Mouse (Mus musculus): Measurements from ENCODE around the gene Lypd6. TPM values are rescaled to one million over a fixed set of nuclear protein-coding genes. Genes with fewer than 3 reads are reported as not detected.

Gene Lypd6
- polyA plus RNA-seq, 1 experiment: 9.0 TPM

DNA sequence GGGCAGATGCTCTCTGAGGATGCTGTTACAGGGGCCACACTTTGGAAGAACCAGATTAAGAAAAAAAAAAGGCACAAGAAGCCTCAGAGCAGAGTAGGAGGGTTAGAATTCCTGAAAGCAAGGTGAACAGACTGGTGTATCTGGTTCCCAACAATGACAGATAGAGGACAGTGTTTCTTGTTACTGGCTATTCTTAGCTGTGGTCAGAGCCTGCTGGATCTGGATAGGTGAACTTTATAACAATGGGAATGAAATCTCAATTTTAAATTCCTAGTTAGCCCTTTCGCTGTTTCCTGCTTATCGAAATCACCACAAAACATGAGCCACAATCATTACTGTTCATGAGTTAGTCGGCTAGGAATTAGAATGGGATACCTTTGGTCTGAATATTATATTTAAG is 93.8 kb downstream of the Lypd6 start:
- Histone ChIP-seq H3K4me3 (ENCODE audit: low read depth, low read length) (no peak overlapping the region), H3K27ac (ENCODE audit: insufficient read depth, low read length) (no peak overlapping the region), H3K4me1 (ENCODE audit: control insufficient read depth, insufficient read depth, low read length) (no peaks in the 10 kb centered on the region), H3K27me3 (ENCODE audit: control insufficient read depth, insufficient read depth, low read length, poor library complexity, severe bottlenecking) (no peaks in the 10 kb centered on the region), H3K36me3 (ENCODE audit: control insufficient read depth, insufficient read depth, low read length, poor library complexity, severe bottlenecking) (no peaks in the 10 kb centered on the region), H3K9ac (ENCODE audit: low read depth, poor library complexity, severe bottlenecking) (no peak overlapping the region), H3K9me3 (replicated peaks; ENCODE audit: control insufficient read depth, insufficient read depth, low read length, poor library complexity, severe bottlenecking) (peaks cover 6% of the 10 kb centered on the region; the same call in 1 of the 2 replicates)
- no peak for TF ChIP-seq POLR2A (IDR thresholded peaks at IDR 0.05; ENCODE audit: insufficient read depth, low read length)
- no peak for TF ChIP-seq CTCF (IDR thresholded peaks at IDR 0.05; ENCODE audit: low read depth, low read length)
- no peak for TF ChIP-seq EP300 (IDR thresholded peaks at IDR 0.05; ENCODE audit: insufficient read depth, low read depth, low read length)

DNA sequence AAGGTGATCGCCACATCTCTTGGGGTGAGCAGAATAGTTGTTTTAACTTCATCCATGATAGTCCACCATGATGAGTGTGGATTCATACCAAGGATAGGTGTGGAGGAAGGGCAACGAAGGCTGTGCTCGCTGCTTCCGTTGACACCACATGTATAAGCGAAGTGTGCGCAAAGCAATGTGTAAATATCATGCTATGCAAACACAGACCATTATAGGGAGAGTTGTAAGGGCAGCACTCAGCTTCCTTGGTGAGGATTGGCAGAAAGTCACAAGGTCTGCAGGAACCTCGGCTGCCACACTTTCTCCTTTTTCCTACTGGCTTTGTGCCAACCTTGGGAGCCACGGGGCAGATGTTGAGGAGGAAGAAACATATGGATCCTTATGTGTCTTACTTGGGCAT is 97.4 kb downstream of the Lypd6 start:
- H3K4me1 ChIP-seq (ENCODE audit: control insufficient read depth, insufficient read depth, low read length): no peaks in the 10 kb centered on the region
- no peak overlapping the region for H3K4me3 ChIP-seq (ENCODE audit: low read depth, low read length)
- H3K9me3 ChIP-seq (replicated peaks; ENCODE audit: control insufficient read depth, insufficient read depth, low read length, poor library complexity, severe bottlenecking): peaks cover 6% of the 10 kb centered on the region; the same call in 1 of the 2 replicates
- no peaks in the 10 kb centered on the region for H3K36me3 ChIP-seq (ENCODE audit: control insufficient read depth, insufficient read depth, low read length, poor library complexity, severe bottlenecking)
- H3K27me3 ChIP-seq (ENCODE audit: control insufficient read depth, insufficient read depth, low read length, poor library complexity, severe bottlenecking): no peaks in the 10 kb centered on the region
- H3K9ac ChIP-seq (ENCODE audit: low read depth, poor library complexity, severe bottlenecking): no peak overlapping the region
- H3K27ac ChIP-seq (ENCODE audit: insufficient read depth, low read length): no peak overlapping the region
- no peak for TF ChIP-seq POLR2A (IDR thresholded peaks at IDR 0.05; ENCODE audit: insufficient read depth, low read length)
- no peak for TF ChIP-seq CTCF (IDR thresholded peaks at IDR 0.05; ENCODE audit: low read depth, low read length)
- no peak for TF ChIP-seq EP300 (IDR thresholded peaks at IDR 0.05; ENCODE audit: insufficient read depth, low read depth, low read length)

DNA sequence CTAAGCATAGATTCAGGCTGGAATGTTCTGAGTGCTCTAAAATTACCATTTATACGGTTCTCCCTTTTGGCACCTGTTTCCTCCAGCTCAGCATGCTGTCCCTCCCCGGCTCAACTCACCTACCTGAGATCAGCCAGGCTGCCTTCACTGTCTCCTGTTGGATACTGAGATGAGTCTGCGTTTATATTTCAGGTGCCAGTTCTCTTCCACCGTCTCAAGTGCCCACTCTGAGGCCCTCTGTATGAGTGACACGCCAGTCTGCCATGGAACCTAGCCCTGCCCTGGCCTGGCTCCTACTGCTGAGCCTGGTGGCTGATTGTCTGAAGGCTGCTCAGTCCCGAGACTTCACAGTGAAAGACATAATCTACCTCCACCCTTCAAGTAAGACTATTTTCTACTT is 99.0 kb downstream of the Lypd6 start:
- no peaks in the 10 kb centered on the region for H3K4me1 ChIP-seq (ENCODE audit: control insufficient read depth, insufficient read depth, low read length)
- no peak for TF ChIP-seq POLR2A (IDR thresholded peaks at IDR 0.05; ENCODE audit: insufficient read depth, low read length)
- H3K9ac ChIP-seq (ENCODE audit: low read depth, poor library complexity, severe bottlenecking): no peak overlapping the region
- no peaks in the 10 kb centered on the region for H3K36me3 ChIP-seq (ENCODE audit: control insufficient read depth, insufficient read depth, low read length, poor library complexity, severe bottlenecking)
- H3K27ac ChIP-seq (ENCODE audit: insufficient read depth, low read length): no peak overlapping the region
- peaks cover 1% of the 10 kb centered on the region; the same call in 1 of the 2 replicates for H3K9me3 ChIP-seq (replicated peaks; ENCODE audit: control insufficient read depth, insufficient read depth, low read length, poor library complexity, severe bottlenecking)
- H3K4me3 ChIP-seq (ENCODE audit: low read depth, low read length): no peak overlapping the region
- no peaks in the 10 kb centered on the region for H3K27me3 ChIP-seq (ENCODE audit: control insufficient read depth, insufficient read depth, low read length, poor library complexity, severe bottlenecking)

GRCm38 (mm10) chr2:50166082-50166481 is 99.9 kb downstream of the Lypd6 start:
- Histone ChIP-seq H3K9ac (ENCODE audit: low read depth, poor library complexity, severe bottlenecking) (no peak overlapping the region), H3K4me1 (ENCODE audit: control insufficient read depth, insufficient read depth, low read length) (no peaks in the 10 kb centered on the region), H3K27ac (ENCODE audit: insufficient read depth, low read length) (no peak overlapping the region), H3K36me3 (ENCODE audit: control insufficient read depth, insufficient read depth, low read length, poor library complexity, severe bottlenecking) (no peaks in the 10 kb centered on the region), H3K9me3 (replicated peaks; ENCODE audit: control insufficient read depth, insufficient read depth, low read length, poor library complexity, severe bottlenecking) (peaks cover 4% of the 10 kb centered on the region; the same call in 1 of the 2 replicates), H3K4me3 (ENCODE audit: low read depth, low read length) (no peak overlapping the region), H3K27me3 (ENCODE audit: control insufficient read depth, insufficient read depth, low read length, poor library complexity, severe bottlenecking) (no peaks in the 10 kb centered on the region)
- TF ChIP-seq CTCF (IDR thresholded peaks at IDR 0.05; ENCODE audit: low read depth, low read length) (no peak), POLR2A (IDR thresholded peaks at IDR 0.05; ENCODE audit: insufficient read depth, low read length) (no peak), EP300 (IDR thresholded peaks at IDR 0.05; ENCODE audit: insufficient read depth, low read depth, low read length) (no peak)

DNA sequence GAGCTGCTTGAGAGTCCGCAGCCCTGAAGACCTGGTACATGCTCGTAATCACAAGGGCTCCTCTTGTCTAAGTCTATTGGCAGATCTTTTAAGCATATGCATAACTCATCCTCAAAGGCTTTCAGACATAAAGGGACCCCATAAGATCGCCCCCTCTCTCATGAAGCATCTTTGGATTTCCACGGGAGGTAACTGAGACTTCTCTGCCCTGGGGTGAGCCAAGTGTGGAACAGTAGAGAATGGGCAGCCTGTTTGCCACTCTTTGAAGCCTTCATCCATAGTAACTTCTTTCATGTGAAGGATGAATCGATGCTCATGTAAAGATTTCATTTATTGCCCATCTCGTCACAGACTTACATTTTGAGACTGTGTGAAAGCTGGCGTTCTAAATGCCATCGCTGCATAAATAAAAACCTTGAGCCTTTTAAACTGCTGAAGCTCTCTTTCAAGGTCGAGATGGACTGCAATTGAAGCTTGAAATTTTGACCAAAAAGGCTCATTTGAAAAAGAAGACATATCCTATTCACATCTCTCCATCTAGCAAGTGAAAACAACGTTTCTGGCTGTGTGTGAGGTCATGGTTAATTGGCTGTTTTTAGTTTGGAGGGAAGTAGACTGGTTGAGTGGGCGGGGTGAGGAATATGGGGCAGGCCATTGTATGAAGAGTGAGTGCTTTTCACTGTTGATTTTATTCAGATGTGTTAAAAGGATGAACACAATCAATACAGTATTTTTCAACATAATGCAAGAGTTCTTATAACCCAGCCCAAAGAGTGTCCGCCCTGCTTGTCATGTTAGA is 107.7 kb downstream of the Lypd6 start:
- Histone ChIP-seq H3K4me3 (ENCODE audit: low read depth, low read length) (no peak overlapping the region), H3K36me3 (ENCODE audit: control insufficient read depth, insufficient read depth, low read length, poor library complexity, severe bottlenecking) (no peaks in the 10 kb centered on the region), H3K4me1 (ENCODE audit: control insufficient read depth, insufficient read depth, low read length) (no peaks in the 10 kb centered on the region), H3K27me3 (ENCODE audit: control insufficient read depth, insufficient read depth, low read length, poor library complexity, severe bottlenecking) (no peaks in the 10 kb centered on the region), H3K27ac (ENCODE audit: insufficient read depth, low read length) (no peak overlapping the region), H3K9ac (ENCODE audit: low read depth, poor library complexity, severe bottlenecking) (no peak overlapping the region), H3K9me3 (replicated peaks; ENCODE audit: control insufficient read depth, insufficient read depth, low read length, poor library complexity, severe bottlenecking) (peaks cover 4% of the 10 kb centered on the region; the same call in 1 of the 2 replicates)
- TF ChIP-seq EP300 (IDR thresholded peaks at IDR 0.05; ENCODE audit: insufficient read depth, low read depth, low read length): no peak
- TF ChIP-seq POLR2A (IDR thresholded peaks at IDR 0.05; ENCODE audit: insufficient read depth, low read length): no peak
- TF ChIP-seq CTCF (IDR thresholded peaks at IDR 0.05; ENCODE audit: low read depth, low read length): no peak

DNA sequence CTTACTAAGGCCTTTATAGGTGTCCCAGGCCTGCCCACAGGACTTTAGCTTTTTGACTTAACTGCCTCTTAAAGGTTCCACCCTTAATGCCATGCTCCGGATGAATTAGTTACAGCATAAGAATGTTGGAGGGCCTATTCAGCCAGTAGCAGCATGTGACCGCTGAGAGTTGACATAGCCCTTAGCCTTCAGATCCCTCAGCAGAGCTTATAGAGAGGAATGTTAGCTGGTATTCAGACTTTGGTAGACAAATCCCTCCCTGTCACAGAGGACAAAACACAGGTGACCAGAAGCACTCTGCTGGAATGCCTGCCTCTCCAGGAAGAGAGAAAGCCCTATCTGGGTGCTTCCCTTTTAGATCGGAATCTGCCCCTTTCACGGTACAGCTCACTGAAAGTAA is 109.5 kb downstream of the Lypd6 start:
- Histone ChIP-seq H3K9ac (ENCODE audit: low read depth, poor library complexity, severe bottlenecking) (no peak overlapping the region), H3K4me3 (ENCODE audit: low read depth, low read length) (no peak overlapping the region), H3K27me3 (ENCODE audit: control insufficient read depth, insufficient read depth, low read length, poor library complexity, severe bottlenecking) (no peaks in the 10 kb centered on the region), H3K36me3 (ENCODE audit: control insufficient read depth, insufficient read depth, low read length, poor library complexity, severe bottlenecking) (no peaks in the 10 kb centered on the region), H3K9me3 (replicated peaks; ENCODE audit: control insufficient read depth, insufficient read depth, low read length, poor library complexity, severe bottlenecking) (no peaks in the 10 kb centered on the region), H3K27ac (ENCODE audit: insufficient read depth, low read length) (no peak overlapping the region), H3K4me1 (ENCODE audit: control insufficient read depth, insufficient read depth, low read length) (no peaks in the 10 kb centered on the region)
- no peak for TF ChIP-seq EP300 (IDR thresholded peaks at IDR 0.05; ENCODE audit: insufficient read depth, low read depth, low read length)
- no peak for TF ChIP-seq CTCF (IDR thresholded peaks at IDR 0.05; ENCODE audit: low read depth, low read length)
- TF ChIP-seq POLR2A (IDR thresholded peaks at IDR 0.05; ENCODE audit: insufficient read depth, low read length): no peak
